Mouse (Mus musculus) lung, embryonic 15.5 days (tissue): ENCODE measurements around the gene Aldh3b1. TPM values are rescaled to one million over a fixed set of nuclear protein-coding genes. Genes with fewer than 3 reads are reported as not detected.
"Not testable (repeated sequence)": the region's sequence is repeated elsewhere in the genome, so short reads cannot be mapped to it uniquely, and the experiment has no call there.

Experiments used
- ATAC-seq: fragments of 200-750 bp; cut with Nextera tagmentation; 2 replicates; pipeline ENCODE4 v1.8.0; 2017; ENCODE audit warnings: moderate number of reproducible peaks, borderline replicate concordance; ENCODE audit not compliant: low FRiP score, low TSS enrichment; ENCODE audit errors: extremely low read depth
- H3K27ac ChIP-seq: fragments of 300-500 bp; sonication (generic); 2 replicates; pipeline ENCODE4 v1.5.1; 2015; ENCODE audit warnings: moderate library complexity, mild to moderate bottlenecking, inconsistent platforms
- H3K27me3 ChIP-seq: fragments of 300-500 bp; sonication (generic); 2 replicates; pipeline ENCODE4 v1.6.1; 2015; ENCODE audit warnings: inconsistent platforms
- H3K36me3 ChIP-seq: fragments of 300-500 bp; sonication (generic); 2 replicates; pipeline ENCODE4 v1.6.1; 2015; ENCODE audit warnings: inconsistent platforms
- H3K4me1 ChIP-seq: fragments of 300-500 bp; sonication (generic); 2 replicates; pipeline ENCODE4 v1.6.1; 2015; ENCODE audit warnings: inconsistent platforms
- H3K4me2 ChIP-seq: fragments of 300-500 bp; sonication (generic); 2 replicates; pipeline ENCODE4 v1.6.1; 2015; ENCODE audit warnings: inconsistent platforms, mild to moderate bottlenecking, moderate library complexity
- H3K4me3 ChIP-seq: fragments of 300-500 bp; sonication (generic); 2 replicates; pipeline ENCODE4 v1.5.1; 2015; ENCODE audit warnings: mild to moderate bottlenecking, inconsistent platforms
- H3K9ac ChIP-seq: fragments of 300-500 bp; sonication (generic); 2 replicates; pipeline ENCODE4 v1.6.1; 2015; ENCODE audit warnings: inconsistent platforms
- H3K9me3 ChIP-seq: fragments of 300-500 bp; sonication (generic); 2 replicates; pipeline ENCODE4 v1.6.1; 2016; ENCODE audit warnings: inconsistent platforms
- WGBS: fragments of 180-500 bp; shearing (Covaris S2); methylation state at CpG from one replicate; pipeline ENCODE4 v1.1.7; 2015; 5-methylcytosine and 5-hydroxymethylcytosine counted together
- polyA plus RNA-seq: library from polyadenylated mRNA; unstranded; fragments of >200 nt; fragmentation: Nextera tagmentation; extraction: Ambion mirVana; gene quantifications from 2 replicates; pipeline ENCODE4 v1.2.1, GENCODE M21; 2015

Aldh3b1 gene
- polyA plus RNA-seq, 1 experiment from 2014 or later: 4.6 TPM

- not testable (repeated sequence) for H3K9me3 ChIP-seq, H3K4me1 ChIP-seq, H3K36me3 ChIP-seq, ATAC-seq, H3K27ac ChIP-seq, H3K4me3 ChIP-seq, H3K9ac ChIP-seq, H3K4me2 ChIP-seq, H3K27me3 ChIP-seq
- WGBS: 76% methylated on average over 5 of the region's 5 CpGs
Observed at GRCm38 (mm10) chr19:3957296-3958036, 27.9 kb upstream of the Aldh3b1 start.

GRCm38 (mm10) chr19:3955804-3956203 is 26.2 kb upstream of the Aldh3b1 start:
- Histone ChIP-seq H3K4me3 (no peak overlapping the region), H3K9ac (no peak overlapping the region), H3K27me3 (no peaks in the 10 kb centered on the region), H3K27ac (no peak overlapping the region), H3K9me3 (no peaks in the 10 kb centered on the region), H3K36me3 (no peaks in the 10 kb centered on the region), H3K4me1 (no peaks in the 10 kb centered on the region), H3K4me2 (no peak overlapping the region)
- ATAC-seq: no peak
- WGBS: 47% methylated on average over 4 of the region's 4 CpGs

GRCm38 (mm10) chr19:3955033-3955432 is 25.4 kb upstream of the Aldh3b1 start:
- Histone ChIP-seq H3K4me2 (no peak overlapping the region), H3K27me3 (no peaks in the 10 kb centered on the region), H3K4me1 (no peaks in the 10 kb centered on the region), H3K9ac (no peak overlapping the region), H3K9me3 (no peaks in the 10 kb centered on the region), H3K4me3 (no peak overlapping the region), H3K36me3 (no peaks in the 10 kb centered on the region), H3K27ac (no peak overlapping the region)
- WGBS: 70% methylated on average over 3 of the region's 3 CpGs
- ATAC-seq: no peak

- Histone ChIP-seq H3K9me3 (no peaks in the 10 kb centered on the region), H3K36me3 (no peaks in the 10 kb centered on the region), H3K9ac (no peak overlapping the region), H3K4me3 (no peak overlapping the region), H3K4me2 (no peak overlapping the region), H3K4me1 (no peaks in the 10 kb centered on the region), H3K27ac (no peak overlapping the region), H3K27me3 (no peaks in the 10 kb centered on the region)
- no peak for ATAC-seq
- WGBS: 21% methylated on average over 1 of the region's 1 CpGs
Observed at GRCm38 (mm10) chr19:3952099-3952498, 22.5 kb upstream of the Aldh3b1 start.

GRCm38 (mm10) chr19:3951461-3951860 is 21.9 kb upstream of the Aldh3b1 start:
- no peak for ATAC-seq
- Histone ChIP-seq H3K36me3 (no peaks in the 10 kb centered on the region), H3K4me1 (no peaks in the 10 kb centered on the region), H3K4me2 (no peak overlapping the region), H3K27me3 (no peaks in the 10 kb centered on the region), H3K9me3 (no peaks in the 10 kb centered on the region), H3K27ac (no peak overlapping the region), H3K4me3 (no peak overlapping the region), H3K9ac (no peak overlapping the region)

- H3K27ac ChIP-seq: no peak overlapping the region
- no peaks in the 10 kb centered on the region for H3K9me3 ChIP-seq
- H3K4me3 ChIP-seq: no peak overlapping the region
- no peaks in the 10 kb centered on the region for H3K36me3 ChIP-seq
- no peak overlapping the region for H3K4me2 ChIP-seq
- ATAC-seq: no peak
- H3K27me3 ChIP-seq: no peaks in the 10 kb centered on the region
- H3K9ac ChIP-seq: no peak overlapping the region
- H3K4me1 ChIP-seq: no peaks in the 10 kb centered on the region
- WGBS: 67% methylated on average over 3 of the region's 3 CpGs
Observed at GRCm38 (mm10) chr19:3950331-3950730, 20.7 kb upstream of the Aldh3b1 start.

GRCm38 (mm10) chr19:3948546-3948945 is 18.9 kb upstream of the Aldh3b1 start:
- 66% methylated on average over 14 of the region's 14 CpGs for WGBS
- H3K4me3 ChIP-seq: no peak overlapping the region
- ATAC-seq: no peak

GRCm38 (mm10) chr19:3947813-3948212 is 18.2 kb upstream of the Aldh3b1 start:
- no peaks in the 10 kb centered on the region for H3K9me3 ChIP-seq
- 66% methylated on average over 3 of the region's 3 CpGs for WGBS
- ATAC-seq: no peak

More at GRCm38 (mm10) chr19:3948546-3948945, 18.9 kb upstream of the Aldh3b1 start:
- Histone ChIP-seq H3K9ac (no peak overlapping the region), H3K9me3 (no peaks in the 10 kb centered on the region), H3K27me3 (no peaks in the 10 kb centered on the region), H3K4me2 (no peak overlapping the region), H3K27ac (no peak overlapping the region), H3K4me1 (no peaks in the 10 kb centered on the region), H3K36me3 (no peaks in the 10 kb centered on the region)

GRCm38 (mm10) chr19:3946715-3947114 is 17.1 kb upstream of the Aldh3b1 start:
- no peak overlapping the region for H3K9ac ChIP-seq
- H3K9me3 ChIP-seq: no peaks in the 10 kb centered on the region
- ATAC-seq: no peak
- no peaks in the 10 kb centered on the region for H3K4me1 ChIP-seq
- WGBS: 12% methylated on average over 2 of the region's 2 CpGs
- H3K27ac ChIP-seq: no peak overlapping the region
- no peak overlapping the region for H3K4me3 ChIP-seq
- no peak overlapping the region for H3K4me2 ChIP-seq
- no peaks in the 10 kb centered on the region for H3K36me3 ChIP-seq
- no peaks in the 10 kb centered on the region for H3K27me3 ChIP-seq

More at GRCm38 (mm10) chr19:3947813-3948212, 18.2 kb upstream of the Aldh3b1 start:
- Histone ChIP-seq H3K4me3 (no peak overlapping the region), H3K4me1 (no peaks in the 10 kb centered on the region), H3K27me3 (no peaks in the 10 kb centered on the region), H3K9ac (no peak overlapping the region), H3K4me2 (no peak overlapping the region), H3K27ac (no peak overlapping the region), H3K36me3 (no peaks in the 10 kb centered on the region)

GRCm38 (mm10) chr19:3945872-3946564 is 16.4 kb upstream of the Aldh3b1 start:
- Histone ChIP-seq H3K4me3 (no peak overlapping the region), H3K9me3 (no peaks in the 10 kb centered on the region), H3K9ac (no peak overlapping the region), H3K27ac (no peak overlapping the region), H3K4me2 (no peak overlapping the region), H3K27me3 (no peaks in the 10 kb centered on the region), H3K36me3 (no peaks in the 10 kb centered on the region), H3K4me1 (no peaks in the 10 kb centered on the region)
- 21% methylated on average over 10 of the region's 10 CpGs for WGBS
- ATAC-seq: no peak

- WGBS: 17% methylated on average over 27 of the region's 27 CpGs
- Histone ChIP-seq H3K4me2 (peak overlapping the region; percentile 42), H3K27me3 (no peaks in the 10 kb centered on the region), H3K27ac (no peak overlapping the region), H3K36me3 (no peaks in the 10 kb centered on the region), H3K4me3 (no peak overlapping the region), H3K9ac (no peak overlapping the region), H3K4me1 (no peaks in the 10 kb centered on the region), H3K9me3 (no peaks in the 10 kb centered on the region)
- no peak for ATAC-seq
Observed at GRCm38 (mm10) chr19:3942986-3943735, 13.6 kb upstream of the Aldh3b1 start.

- Histone ChIP-seq H3K4me2 (no peak overlapping the region), H3K36me3 (no peaks in the 10 kb centered on the region), H3K4me1 (no peaks in the 10 kb centered on the region), H3K27ac (no peak overlapping the region), H3K27me3 (no peaks in the 10 kb centered on the region), H3K9me3 (no peaks in the 10 kb centered on the region), H3K4me3 (no peak overlapping the region), H3K9ac (no peak overlapping the region)
- no peak for ATAC-seq
- WGBS: 77% methylated on average over 7 of the region's 7 CpGs
Observed at GRCm38 (mm10) chr19:3942315-3942714, 12.7 kb upstream of the Aldh3b1 start.
